Mouse (Mus musculus) G1E (cell line): Measurements from ENCODE around the gene Psma6. TPM values are rescaled to one million over a fixed set of nuclear protein-coding genes. Genes with fewer than 3 reads are reported as not detected.

Source experiments
- ATAC-seq: 2 replicates; pipeline ENCODE4 v1.8.0; 2016; ENCODE audit warnings: mild to moderate bottlenecking; ENCODE audit not compliant: insufficient number of reproducible peaks, poor library complexity, low FRiP score, severe bottlenecking; ENCODE audit errors: extremely low read depth
- DNase-seq: peaks from one replicate; pipeline ENCODE4 v3.0.0; 2012; ENCODE audit warnings: low spot score
- H3K27me3 ChIP-seq: 2 replicates; pipeline ENCODE4 v1.6.1; 2012; ENCODE audit warnings: mild to moderate bottlenecking, low read length, inconsistent platforms; ENCODE audit not compliant: insufficient read depth
- H3K36me3 ChIP-seq: replicated peaks from 2 replicates; pipeline ENCODE3; 2012; ENCODE audit warnings: mild to moderate bottlenecking, inconsistent platforms
- H3K4me1 ChIP-seq: 2 replicates; pipeline ENCODE4 v1.6.1; 2012; ENCODE audit warnings: low read depth, low read length, inconsistent platforms, mixed read lengths; ENCODE audit not compliant: insufficient read depth
- H3K4me3 ChIP-seq: 2 replicates; pipeline ENCODE4 v1.5.1; 2012; ENCODE audit warnings: low read depth, mild to moderate bottlenecking, inconsistent platforms, low read length, moderate library complexity, mixed read lengths
- H3K9me3 ChIP-seq: replicated peaks from 2 replicates; pipeline ENCODE4 v1.6.1; 2012; ENCODE audit warnings: inconsistent platforms
- CTCF ChIP-seq: IDR thresholded peaks from 2 replicates; pipeline ENCODE4 v1.5.1; 2012; ENCODE audit warnings: low read depth, low read length, inconsistent platforms, mixed read lengths
- GATA1 ChIP-seq: IDR thresholded peaks from 2 replicates; pipeline ENCODE4 v1.6.1; 2012; ENCODE audit warnings: borderline replicate concordance, low read length, inconsistent platforms, mixed read lengths
- GATA2 ChIP-seq: IDR thresholded peaks from 2 replicates; pipeline ENCODE4 v1.6.1; 2012; ENCODE audit warnings: low read depth, low read length, inconsistent platforms, borderline replicate concordance
- POLR2AphosphoS5 ChIP-seq: IDR thresholded peaks from 2 replicates; pipeline ENCODE4 v1.6.1; 2012; ENCODE audit warnings: low read depth, low read length, inconsistent platforms; ENCODE audit not compliant: insufficient replicate concordance
- TAL1 ChIP-seq: conservative IDR thresholded peaks from 2 replicates; pipeline ENCODE4 v1.6.1; 2012; ENCODE audit warnings: low read depth, low read length, inconsistent platforms, mixed read lengths
- polyA plus RNA-seq: library from polyadenylated mRNA; stranded (reverse); fragments of >175 nt; gene quantifications from 2 replicates; pipeline ENCODE4 v1.2.3, GENCODE M21; 2012
- total RNA-seq, 2 experiments: library from RNA; stranded (forward) in 1 of 2; stranded (reverse) in 1 of 2; fragments of 200-1000 nt in 1 of 2; fragments of >200 nt in 1 of 2; fragmentation: Nextera tagmentation in 1 of 2; gene quantifications; 2 replicates each; pipeline ENCODE4 v1.2.3; 2014 to 2017

Psma6 gene
- total and polyA plus RNA-seq, 3 experiments = 37.1 to 536 (median 191) TPM

- TF ChIP-seq CTCF = no peak
- TF ChIP-seq TAL1 = no peak
- no peak for TF ChIP-seq GATA2
- TF ChIP-seq GATA1 = no peak
- no peak for TF ChIP-seq POLR2AphosphoS5
- ATAC-seq = no peak
These were observed 26.7 kb upstream of the Psma6 start for GRCm38 (mm10) chr12:55357303-55357702.

GRCm38 (mm10) chr12:55360929-55361328 is 23.1 kb upstream of the Psma6 start:
- Histone ChIP-seq H3K4me1 (no peaks in the 10 kb centered on the region), H3K9me3 (no peaks in the 10 kb centered on the region), H3K27me3 (no peaks in the 10 kb centered on the region), H3K36me3 (peaks cover 64% of the 10 kb centered on the region), H3K4me3 (no peak overlapping the region)
- ATAC-seq = no peak
- DNase-seq = no peak
- no peak for TF ChIP-seq TAL1
- TF ChIP-seq GATA2 = no peak
- TF ChIP-seq GATA1 = no peak
- no peak for TF ChIP-seq POLR2AphosphoS5
- no peak for TF ChIP-seq CTCF

More at GRCm38 (mm10) chr12:55357303-55357702, 26.7 kb upstream of the Psma6 start:
- Histone ChIP-seq H3K9me3 (no peaks in the 10 kb centered on the region), H3K27me3 (no peaks in the 10 kb centered on the region), H3K4me1 (peaks cover 10% of the 10 kb centered on the region; the same call in 1 of the 2 replicates), H3K36me3 (peaks cover 58% of the 10 kb centered on the region), H3K4me3 (no peak overlapping the region)
- DNase-seq = no peak

- ATAC-seq (no peak), DNase-seq (no peak)
- Histone ChIP-seq H3K4me1 (no peaks in the 10 kb centered on the region), H3K4me3 (no peak overlapping the region), H3K36me3 (peaks cover 66% of the 10 kb centered on the region), H3K9me3 (no peaks in the 10 kb centered on the region), H3K27me3 (no peaks in the 10 kb centered on the region)
- no peak for TF ChIP-seq GATA2
- no peak for TF ChIP-seq TAL1
- no peak for TF ChIP-seq GATA1
- TF ChIP-seq POLR2AphosphoS5 = no peak
- TF ChIP-seq CTCF = no peak
These were observed 18.9 kb upstream of the Psma6 start for GRCm38 (mm10) chr12:55365083-55365482.

- Histone ChIP-seq H3K4me1 (peaks cover 3% of the 10 kb centered on the region; the same call in 1 of the 2 replicates), H3K36me3 (peaks cover 54% of the 10 kb centered on the region), H3K4me3 (no peak overlapping the region), H3K9me3 (no peaks in the 10 kb centered on the region), H3K27me3 (no peaks in the 10 kb centered on the region)
- DNase-seq (no peak), ATAC-seq (no peak)
- TF ChIP-seq GATA2 (no peak), TAL1 (no peak), CTCF (no peak), POLR2AphosphoS5 (no peak), GATA1 (no peak)
These were observed 11.5 kb upstream of the Psma6 start for GRCm38 (mm10) chr12:55372424-55373055.

DNA sequence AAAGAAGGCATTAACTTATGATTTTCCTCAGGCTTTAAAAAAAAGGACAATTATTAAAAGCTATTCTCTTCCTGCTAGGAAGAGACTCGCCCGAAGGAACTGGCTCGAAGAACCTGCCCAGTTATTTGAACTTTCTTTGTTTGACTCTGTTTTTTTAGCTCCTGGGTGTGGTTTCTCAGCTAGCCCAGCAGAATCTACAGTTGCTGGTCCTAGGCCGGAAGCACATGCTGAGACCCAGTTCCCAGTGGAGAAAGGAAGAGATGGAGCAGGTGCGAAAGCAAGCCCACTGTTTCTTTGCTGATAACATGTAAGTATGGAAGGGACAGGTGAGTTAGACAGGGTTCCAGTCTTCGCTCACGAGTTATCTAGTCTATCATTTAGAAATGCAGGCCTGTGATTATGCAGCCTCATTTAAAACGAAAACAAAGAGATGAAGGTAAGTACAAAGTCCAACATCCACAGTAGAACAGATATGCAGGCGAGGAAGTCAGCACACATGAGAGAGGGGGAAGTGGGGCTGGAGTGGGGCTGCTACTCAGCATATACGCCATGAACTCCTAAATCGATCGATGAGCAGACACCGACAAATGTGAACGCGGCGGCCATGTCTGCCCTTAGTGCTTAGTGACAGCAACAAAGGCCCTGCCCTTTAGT is 6.9 kb upstream of the Psma6 start:
- TF ChIP-seq POLR2AphosphoS5 = no peak
- TF ChIP-seq GATA1 = no peak
- TF ChIP-seq TAL1 = no peak
- no peak for TF ChIP-seq GATA2
- no peak for TF ChIP-seq CTCF
- Histone ChIP-seq H3K36me3 (peaks cover 62% of the 10 kb centered on the region), H3K27me3 (no peaks in the 10 kb centered on the region), H3K9me3 (no peaks in the 10 kb centered on the region), H3K4me3 (no peak overlapping the region), H3K4me1 (peaks cover 3% of the 10 kb centered on the region; the same call in 1 of the 2 replicates)
- DNase-seq = no peak
- ATAC-seq = no peak

DNA sequence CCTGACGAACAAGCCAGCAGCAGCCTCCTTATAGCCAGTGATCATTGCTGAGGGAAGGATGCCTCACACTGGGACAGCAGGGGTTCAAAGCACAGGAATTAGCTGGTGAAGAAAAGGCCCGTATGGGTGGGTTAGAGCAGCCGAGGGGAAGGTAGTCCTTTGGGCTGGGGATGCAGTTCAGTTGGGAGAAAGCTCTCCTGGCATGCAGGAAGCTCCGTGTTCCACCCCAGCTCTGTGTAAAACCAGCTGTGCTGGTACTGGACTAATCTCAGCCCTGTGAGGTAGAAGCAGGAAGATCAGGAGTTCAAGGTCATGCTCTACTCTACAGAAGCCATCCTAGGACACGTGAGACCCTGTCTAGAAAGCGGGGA is 6.4 kb upstream of the Psma6 start:
- no peak for ATAC-seq
- DNase-seq = no peak
- Histone ChIP-seq H3K9me3 (no peaks in the 10 kb centered on the region), H3K4me1 (peaks cover 5% of the 10 kb centered on the region; the same call in 1 of the 2 replicates), H3K27me3 (no peaks in the 10 kb centered on the region), H3K4me3 (no peak overlapping the region), H3K36me3 (peaks cover 65% of the 10 kb centered on the region)
- no peak for TF ChIP-seq POLR2AphosphoS5
- TF ChIP-seq GATA1 = no peak
- no peak for TF ChIP-seq GATA2
- TF ChIP-seq TAL1 = no peak
- no peak for TF ChIP-seq CTCF
